Mouse (Mus musculus): ENCODE data around the gene Wdr13. TPM values are rescaled to one million over a fixed set of nuclear protein-coding genes. Genes with fewer than 3 reads are reported as not detected.

The Wdr13 gene
- polyA plus RNA-seq, 1 experiment = 11.2 TPM

DNA sequence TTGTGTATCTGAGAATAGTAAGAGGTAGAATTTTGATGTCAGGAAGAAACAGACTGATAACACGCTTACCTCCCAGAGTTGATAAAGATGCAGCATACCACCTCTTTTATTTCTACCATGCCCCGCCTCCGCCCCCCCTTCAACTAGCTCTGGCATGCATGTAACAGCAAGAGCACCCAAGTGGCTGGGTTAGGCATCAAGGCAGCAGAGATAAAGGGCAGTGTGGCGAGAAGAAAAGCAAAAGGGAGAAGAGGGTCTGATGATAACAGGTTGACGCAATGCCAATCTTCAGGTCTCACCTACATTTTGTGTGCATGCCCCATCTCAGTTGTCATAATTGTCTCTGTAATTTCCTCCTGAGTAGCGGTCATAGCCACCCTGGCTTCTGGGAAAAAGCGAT lies 10.3 kb upstream of the Wdr13 start:
- Histone ChIP-seq H3K9me3 (replicated peaks; ENCODE audit: control insufficient read depth, insufficient read depth, low read length, poor library complexity, severe bottlenecking) (no peaks in the 10 kb centered on the region), H3K4me3 (ENCODE audit: low read depth, low read length) (no peak overlapping the region), H3K36me3 (ENCODE audit: control insufficient read depth, insufficient read depth, low read length, poor library complexity, severe bottlenecking) (peaks cover 53% of the 10 kb centered on the region), H3K27ac (ENCODE audit: insufficient read depth, low read length) (no peak overlapping the region), H3K9ac (ENCODE audit: low read depth, poor library complexity, severe bottlenecking) (no peak overlapping the region), H3K27me3 (ENCODE audit: control insufficient read depth, insufficient read depth, low read length, poor library complexity, severe bottlenecking) (no peaks in the 10 kb centered on the region), H3K4me1 (ENCODE audit: control insufficient read depth, insufficient read depth, low read length) (no peaks in the 10 kb centered on the region)
- no peak for TF ChIP-seq EP300 (IDR thresholded peaks at IDR 0.05; ENCODE audit: insufficient read depth, low read depth, low read length)
- no peak for TF ChIP-seq CTCF (IDR thresholded peaks at IDR 0.05; ENCODE audit: low read depth, low read length)
- TF ChIP-seq POLR2A (IDR thresholded peaks at IDR 0.05; ENCODE audit: insufficient read depth, low read length) = no peak

GRCm38 (mm10) chrX:8141058-8141457 lies 8.4 kb upstream of the Wdr13 start:
- no peak overlapping the region for H3K4me3 ChIP-seq (ENCODE audit: low read depth, low read length)

GRCm38 (mm10) chrX:8140446-8140845 lies 7.8 kb upstream of the Wdr13 start:
- H3K36me3 ChIP-seq (ENCODE audit: control insufficient read depth, insufficient read depth, low read length, poor library complexity, severe bottlenecking) = peaks cover 53% of the 10 kb centered on the region
- no peak overlapping the region for H3K27ac ChIP-seq (ENCODE audit: insufficient read depth, low read length)
- no peaks in the 10 kb centered on the region for H3K27me3 ChIP-seq (ENCODE audit: control insufficient read depth, insufficient read depth, low read length, poor library complexity, severe bottlenecking)
- H3K9me3 ChIP-seq (replicated peaks; ENCODE audit: control insufficient read depth, insufficient read depth, low read length, poor library complexity, severe bottlenecking) = no peaks in the 10 kb centered on the region
- H3K9ac ChIP-seq (ENCODE audit: low read depth, poor library complexity, severe bottlenecking) = no peak overlapping the region
- H3K4me3 ChIP-seq (ENCODE audit: low read depth, low read length) = no peak overlapping the region
- TF ChIP-seq POLR2A (IDR thresholded peaks at IDR 0.05; ENCODE audit: insufficient read depth, low read length) = no peak
- no peak for TF ChIP-seq EP300 (IDR thresholded peaks at IDR 0.05; ENCODE audit: insufficient read depth, low read depth, low read length)
- TF ChIP-seq CTCF (IDR thresholded peaks at IDR 0.05; ENCODE audit: low read depth, low read length) = no peak
- H3K4me1 ChIP-seq (ENCODE audit: control insufficient read depth, insufficient read depth, low read length) = no peaks in the 10 kb centered on the region

More at GRCm38 (mm10) chrX:8141058-8141457, 8.4 kb upstream of the Wdr13 start:
- no peak overlapping the region for H3K27ac ChIP-seq (ENCODE audit: insufficient read depth, low read length)
- no peaks in the 10 kb centered on the region for H3K9me3 ChIP-seq (replicated peaks; ENCODE audit: control insufficient read depth, insufficient read depth, low read length, poor library complexity, severe bottlenecking)
- no peaks in the 10 kb centered on the region for H3K27me3 ChIP-seq (ENCODE audit: control insufficient read depth, insufficient read depth, low read length, poor library complexity, severe bottlenecking)
- peaks cover 53% of the 10 kb centered on the region for H3K36me3 ChIP-seq (ENCODE audit: control insufficient read depth, insufficient read depth, low read length, poor library complexity, severe bottlenecking)
- TF ChIP-seq POLR2A (IDR thresholded peaks at IDR 0.05; ENCODE audit: insufficient read depth, low read length) (no peak), CTCF (IDR thresholded peaks at IDR 0.05; ENCODE audit: low read depth, low read length) (no peak), EP300 (IDR thresholded peaks at IDR 0.05; ENCODE audit: insufficient read depth, low read depth, low read length) (no peak)
- no peak overlapping the region for H3K9ac ChIP-seq (ENCODE audit: low read depth, poor library complexity, severe bottlenecking)
- no peaks in the 10 kb centered on the region for H3K4me1 ChIP-seq (ENCODE audit: control insufficient read depth, insufficient read depth, low read length)

DNA sequence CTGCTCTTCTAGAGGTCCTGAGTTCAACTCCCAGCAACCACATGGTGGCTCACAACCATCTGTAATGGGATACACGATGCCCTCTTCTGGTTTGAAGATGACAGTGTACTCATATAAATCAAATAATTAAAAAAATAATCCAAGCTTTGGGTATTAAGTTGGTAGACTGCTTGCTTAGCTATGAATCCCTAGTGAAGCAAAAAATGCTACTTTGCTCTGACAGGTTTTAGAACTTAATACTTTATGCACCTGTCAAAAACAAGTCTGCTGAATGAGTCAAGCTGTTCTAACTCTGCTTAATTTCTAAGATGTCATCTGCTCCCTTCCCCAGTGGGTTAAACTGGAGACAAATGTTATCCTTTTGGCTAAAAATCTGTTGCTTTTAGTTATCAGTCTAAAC lies 6.8 kb upstream of the Wdr13 start:
- Histone ChIP-seq H3K9ac (ENCODE audit: low read depth, poor library complexity, severe bottlenecking) (no peak overlapping the region), H3K4me3 (ENCODE audit: low read depth, low read length) (no peak overlapping the region), H3K36me3 (ENCODE audit: control insufficient read depth, insufficient read depth, low read length, poor library complexity, severe bottlenecking) (peaks cover 48% of the 10 kb centered on the region), H3K27ac (ENCODE audit: insufficient read depth, low read length) (no peak overlapping the region), H3K9me3 (replicated peaks; ENCODE audit: control insufficient read depth, insufficient read depth, low read length, poor library complexity, severe bottlenecking) (no peaks in the 10 kb centered on the region), H3K4me1 (ENCODE audit: control insufficient read depth, insufficient read depth, low read length) (no peaks in the 10 kb centered on the region), H3K27me3 (ENCODE audit: control insufficient read depth, insufficient read depth, low read length, poor library complexity, severe bottlenecking) (no peaks in the 10 kb centered on the region)
- TF ChIP-seq POLR2A (IDR thresholded peaks at IDR 0.05; ENCODE audit: insufficient read depth, low read length) (no peak), CTCF (IDR thresholded peaks at IDR 0.05; ENCODE audit: low read depth, low read length) (no peak), EP300 (IDR thresholded peaks at IDR 0.05; ENCODE audit: insufficient read depth, low read depth, low read length) (no peak)

DNA sequence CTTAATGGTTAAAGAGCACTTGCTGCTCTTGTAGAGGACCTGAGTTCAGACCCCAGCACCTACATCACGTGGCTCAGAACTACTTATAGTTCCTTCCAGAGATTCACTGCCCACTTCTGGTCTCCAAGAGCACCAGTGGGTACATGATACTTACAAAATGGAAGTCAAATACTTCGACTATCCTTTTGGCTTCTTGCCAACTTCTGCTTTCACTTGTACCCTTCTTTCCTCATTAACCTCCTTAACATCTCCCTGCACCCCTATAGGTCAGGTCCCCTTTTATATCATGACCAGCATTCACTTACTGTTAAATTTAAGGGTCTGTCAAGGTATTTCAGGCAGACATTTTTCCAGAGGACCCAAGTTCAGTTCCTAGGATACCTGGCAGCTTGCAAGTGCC lies 3.2 kb upstream of the Wdr13 start:
- H3K36me3 ChIP-seq (ENCODE audit: control insufficient read depth, insufficient read depth, low read length, poor library complexity, severe bottlenecking) = peaks cover 18% of the 10 kb centered on the region
- no peaks in the 10 kb centered on the region for H3K27me3 ChIP-seq (ENCODE audit: control insufficient read depth, insufficient read depth, low read length, poor library complexity, severe bottlenecking)
- H3K27ac ChIP-seq (ENCODE audit: insufficient read depth, low read length) = no peak overlapping the region
- H3K9me3 ChIP-seq (replicated peaks; ENCODE audit: control insufficient read depth, insufficient read depth, low read length, poor library complexity, severe bottlenecking) = no peaks in the 10 kb centered on the region
- TF ChIP-seq EP300 (IDR thresholded peaks at IDR 0.05; ENCODE audit: insufficient read depth, low read depth, low read length) (no peak), CTCF (IDR thresholded peaks at IDR 0.05; ENCODE audit: low read depth, low read length) (no peak), POLR2A (IDR thresholded peaks at IDR 0.05; ENCODE audit: insufficient read depth, low read length) (no peak)
- H3K9ac ChIP-seq (ENCODE audit: low read depth, poor library complexity, severe bottlenecking) = no peak overlapping the region
- H3K4me3 ChIP-seq (ENCODE audit: low read depth, low read length) = no peak overlapping the region
- no peaks in the 10 kb centered on the region for H3K4me1 ChIP-seq (ENCODE audit: control insufficient read depth, insufficient read depth, low read length)

DNA sequence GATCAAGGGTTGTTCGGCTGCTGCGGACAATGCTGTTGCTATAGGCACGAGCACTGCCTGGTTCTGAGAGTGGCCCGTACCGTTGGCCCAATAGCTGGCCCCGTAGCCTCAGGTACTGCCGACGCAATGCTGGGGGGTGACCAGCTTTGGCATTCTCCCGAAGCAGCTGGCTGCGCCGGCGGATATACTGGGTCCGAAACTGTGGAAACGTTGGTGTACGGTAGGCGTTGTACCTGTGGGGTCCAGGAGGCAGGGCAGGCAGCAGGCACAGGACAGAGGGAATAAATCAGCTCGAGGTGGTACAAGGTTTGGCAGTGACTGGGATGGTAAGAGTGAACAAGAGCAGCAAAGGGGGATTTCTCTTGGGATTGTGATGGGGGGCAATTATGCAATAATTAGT lies 1.3 kb downstream of the Wdr13 start:
- H3K4me1 ChIP-seq (ENCODE audit: control insufficient read depth, insufficient read depth, low read length) = no peaks in the 10 kb centered on the region
- no peaks in the 10 kb centered on the region for H3K36me3 ChIP-seq (ENCODE audit: control insufficient read depth, insufficient read depth, low read length, poor library complexity, severe bottlenecking)
- H3K9ac ChIP-seq (ENCODE audit: low read depth, poor library complexity, severe bottlenecking) = peak overlapping the region; percentile 23; the same call in 1 of the 2 replicates
- H3K9me3 ChIP-seq (replicated peaks; ENCODE audit: control insufficient read depth, insufficient read depth, low read length, poor library complexity, severe bottlenecking) = no peaks in the 10 kb centered on the region
- no peaks in the 10 kb centered on the region for H3K27me3 ChIP-seq (ENCODE audit: control insufficient read depth, insufficient read depth, low read length, poor library complexity, severe bottlenecking)
- no peak for TF ChIP-seq CTCF (IDR thresholded peaks at IDR 0.05; ENCODE audit: low read depth, low read length)
- no peak for TF ChIP-seq EP300 (IDR thresholded peaks at IDR 0.05; ENCODE audit: insufficient read depth, low read depth, low read length)
- TF ChIP-seq POLR2A (IDR thresholded peaks at IDR 0.05; ENCODE audit: insufficient read depth, low read length) = no peak
- H3K27ac ChIP-seq (ENCODE audit: insufficient read depth, low read length) = no peak overlapping the region
- H3K4me3 ChIP-seq (ENCODE audit: low read depth, low read length) = peak overlapping the region; percentile 63

Measured in ES-Bruce4 (cell line).